Mouse (Mus musculus) right cerebral cortex, postnatal 36 days (tissue): ENCODE data around the gene 4931406C07Rik.

Experiments
- DNase-seq, 2 experiments: peaks; one replicate each; pipeline ENCODE4 v3.0.0; 2022; ENCODE audit warnings: low spot score in 2 of 2, mixed read lengths in 1 of 2

The 4931406C07Rik gene

DNA sequence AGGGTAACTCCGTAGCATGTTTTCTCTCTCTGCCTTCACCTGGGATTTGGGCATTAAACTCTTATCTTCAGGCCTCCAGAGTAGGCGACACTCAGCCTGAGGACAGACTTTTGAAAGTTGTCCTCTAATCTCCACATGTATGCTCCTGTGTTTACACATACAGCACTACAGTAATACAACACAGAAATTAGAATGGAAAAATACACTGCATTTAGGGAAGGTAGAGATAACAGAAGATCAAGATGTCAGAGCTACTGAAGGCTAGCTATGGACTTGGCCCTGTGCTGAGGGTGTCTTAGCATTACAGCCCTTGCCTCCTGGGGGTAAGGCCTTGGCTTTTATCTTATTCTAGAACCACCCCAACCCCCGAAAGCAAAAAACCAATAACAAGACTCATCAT lies 17.8 kb downstream of the 4931406C07Rik start:
- no peak for DNase-seq

DNA sequence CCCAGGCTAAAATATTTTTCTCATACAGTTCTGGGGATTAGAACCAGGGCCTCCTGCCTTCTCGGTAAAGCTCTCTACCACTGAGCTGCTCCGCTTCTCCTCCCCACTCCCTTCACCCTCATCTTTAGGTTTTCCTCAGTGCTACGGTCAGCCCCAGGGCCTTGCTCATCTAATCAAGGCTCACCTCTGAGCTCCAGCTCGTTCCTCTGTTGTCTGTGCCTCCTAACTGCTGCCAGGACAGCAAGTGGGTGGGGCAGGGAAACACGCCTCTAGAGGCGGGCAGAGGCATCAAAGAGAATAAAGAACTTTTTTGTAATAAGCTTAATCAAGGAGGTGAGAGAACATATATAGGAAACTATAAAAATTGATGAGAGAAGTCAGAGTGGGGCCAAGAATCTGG lies 18.4 kb downstream of the 4931406C07Rik start:
- DNase-seq, result no peak

DNA sequence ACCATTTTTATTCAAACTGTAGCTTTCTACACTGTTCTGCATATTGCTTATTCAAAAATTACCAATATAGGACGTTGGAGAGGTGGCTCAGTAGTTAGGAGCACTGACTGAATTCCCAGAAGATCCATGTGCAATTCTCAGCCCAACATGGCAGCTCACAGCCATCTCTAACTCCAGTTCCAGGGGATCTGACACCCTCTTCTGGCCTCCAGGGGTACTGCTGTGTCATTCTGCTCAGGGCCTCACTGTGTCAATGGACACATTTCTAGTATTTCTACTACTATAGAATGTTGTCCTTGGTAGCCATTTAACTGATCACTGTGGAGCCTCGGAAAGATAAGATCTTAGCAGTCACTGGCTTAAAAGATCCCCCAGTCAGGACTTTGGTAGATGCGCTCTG lies 20.8 kb downstream of the 4931406C07Rik start:
- no peak for DNase-seq

DNA sequence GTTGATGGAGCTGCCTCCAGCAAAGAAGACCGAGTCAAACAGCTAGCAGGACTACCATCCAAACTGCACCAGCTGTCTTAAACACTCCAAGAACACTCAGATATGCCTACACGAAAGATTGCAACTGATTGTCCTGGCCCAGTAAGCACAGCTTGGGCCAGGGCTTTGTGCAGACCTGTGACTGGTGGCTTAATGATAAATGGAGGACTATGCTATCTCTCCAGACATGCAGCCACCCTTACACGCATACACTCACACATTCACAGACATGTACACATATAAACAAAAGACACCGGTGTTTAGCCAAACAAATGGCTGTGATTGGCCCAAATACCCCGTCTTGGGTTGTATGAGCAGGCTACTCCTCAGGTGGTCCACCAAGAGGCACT lies 25.8 kb downstream of the 4931406C07Rik start:
- no peak for DNase-seq

DNA sequence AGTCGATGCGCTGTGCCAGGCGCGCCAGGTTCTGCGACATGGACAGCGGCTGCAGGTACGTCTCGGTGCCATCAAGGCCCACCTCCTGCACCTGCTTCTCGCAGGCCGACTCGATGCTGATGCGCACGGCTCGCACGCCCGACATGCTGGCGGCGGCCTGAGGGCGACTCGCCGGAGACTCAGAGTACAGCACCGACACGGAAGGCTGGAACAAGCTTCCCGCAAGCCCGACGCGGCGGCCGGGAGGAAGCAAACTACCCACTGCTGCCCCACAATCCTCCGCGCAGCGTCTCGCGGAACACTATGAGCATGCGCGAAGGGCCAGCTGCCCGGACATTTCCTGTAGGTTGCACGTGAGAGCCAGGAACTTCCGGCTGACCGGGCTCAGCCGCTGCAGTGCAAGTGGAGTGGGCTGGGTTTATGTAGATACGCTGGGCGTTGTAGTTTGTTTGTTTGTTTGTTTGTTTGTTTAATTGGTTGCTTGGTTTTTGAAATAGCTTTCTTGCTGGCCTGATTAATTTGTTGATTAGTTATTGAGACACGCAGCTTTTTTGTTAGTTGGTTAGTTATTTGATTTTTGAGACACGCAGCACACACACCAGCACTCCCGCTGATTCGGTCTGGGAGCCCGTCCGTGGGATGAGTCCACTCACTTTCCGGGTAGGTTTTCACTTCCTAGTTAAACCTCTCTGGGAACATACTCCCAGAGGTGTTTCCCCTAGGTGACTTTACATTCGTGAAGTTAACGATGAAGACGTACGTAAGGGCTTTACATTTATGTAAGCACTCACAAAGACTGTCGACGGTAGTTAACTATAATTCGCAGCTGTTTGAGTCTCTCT lies 26.4 kb downstream of the 4931406C07Rik start, which contains the start of gene Med17:
TSS of gene Med17 (minus strand) at position 283 of the 842 bp plus-strand sequence.
- DNase-seq, result peak; percentile 92 to 94

GRCm38 (mm10) chr9:15279139-15279648 lies 27.1 kb downstream of the 4931406C07Rik start:
- DNase-seq, result no peak

DNA sequence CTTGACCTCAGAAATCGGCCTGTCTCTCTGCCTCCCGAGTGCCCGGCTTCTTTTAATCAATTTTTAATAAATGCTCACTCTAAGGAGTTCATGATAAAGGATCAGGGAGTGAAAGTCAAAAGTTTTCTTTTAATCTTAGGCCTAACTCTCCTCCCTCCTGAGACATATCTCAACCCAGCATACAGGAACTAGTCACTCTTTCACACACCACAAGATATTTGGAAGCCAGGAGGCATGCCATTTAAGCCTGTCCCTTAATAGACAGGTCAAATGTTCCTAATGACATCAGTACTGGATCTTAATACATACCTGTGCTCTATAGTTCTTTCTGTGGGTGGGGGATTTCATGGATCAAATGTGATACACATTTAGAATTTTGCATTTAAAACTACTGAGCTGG lies 27.9 kb downstream of the 4931406C07Rik start:
- no peak for DNase-seq

- no peak for DNase-seq
Observed at GRCm38 (mm10) chr9:15276855-15277254, 29.4 kb downstream of the 4931406C07Rik start.

DNA sequence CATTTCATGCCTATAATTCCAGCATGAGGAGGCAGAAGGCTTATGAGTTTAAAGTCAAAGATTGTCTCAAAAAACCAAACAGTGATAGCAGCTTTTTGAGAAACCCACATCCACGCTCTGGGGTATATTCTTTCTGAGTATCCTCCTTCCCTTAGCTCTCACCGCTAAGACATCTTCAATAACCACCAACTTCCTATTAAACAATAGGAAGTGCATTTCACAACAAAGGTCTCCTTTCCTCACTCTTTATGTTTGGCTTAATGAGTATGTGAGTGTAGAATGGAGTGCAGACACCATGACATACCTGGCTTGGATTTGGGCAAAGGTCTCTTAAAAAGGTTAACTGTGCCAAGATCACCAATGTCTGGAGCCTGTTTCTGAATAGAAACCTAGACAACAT lies 32.3 kb downstream of the 4931406C07Rik start:
- no peak for DNase-seq

DNA sequence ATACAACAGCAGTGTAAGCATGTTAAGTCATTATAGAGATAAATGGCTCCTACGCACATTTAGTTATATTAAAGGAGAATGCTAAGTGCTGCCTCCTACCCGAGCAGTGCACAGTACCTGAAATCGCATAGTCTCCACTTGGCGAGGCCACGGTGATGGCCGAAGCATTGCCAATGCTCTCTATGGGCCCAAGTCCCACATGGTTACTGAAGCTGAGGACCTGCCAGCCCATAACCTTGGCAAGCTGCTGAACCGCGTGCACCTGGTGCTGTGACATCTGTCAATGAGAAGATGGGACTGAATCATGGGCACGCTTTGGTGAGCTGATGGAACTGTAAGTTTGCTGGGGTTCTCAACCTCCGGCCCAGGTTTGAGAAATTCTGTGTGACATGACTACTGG lies 42.8 kb downstream of the 4931406C07Rik start:
- DNase-seq, result no peak

- no peak for DNase-seq
Observed at GRCm38 (mm10) chr9:15261980-15262379, 44.3 kb downstream of the 4931406C07Rik start.

DNA sequence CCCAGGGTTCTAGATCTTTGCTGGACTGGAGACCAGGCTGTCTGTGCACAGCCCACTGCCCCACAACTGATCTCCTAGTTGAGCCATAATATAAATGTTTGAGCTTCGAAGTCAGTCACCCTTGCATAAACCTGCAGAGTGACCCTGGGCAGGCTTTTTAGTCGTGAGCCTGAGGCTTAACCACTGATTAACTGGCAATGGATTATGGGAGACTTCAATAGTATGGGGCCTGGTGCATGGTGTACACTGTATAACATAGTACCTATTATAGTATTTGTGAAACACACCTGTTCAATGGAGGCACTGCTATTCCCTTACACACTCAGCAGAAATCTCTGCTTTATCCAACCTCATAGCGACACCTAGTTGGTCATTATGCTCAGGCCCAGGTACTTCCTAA lies 50.0 kb downstream of the 4931406C07Rik start:
- no peak for DNase-seq

DNA sequence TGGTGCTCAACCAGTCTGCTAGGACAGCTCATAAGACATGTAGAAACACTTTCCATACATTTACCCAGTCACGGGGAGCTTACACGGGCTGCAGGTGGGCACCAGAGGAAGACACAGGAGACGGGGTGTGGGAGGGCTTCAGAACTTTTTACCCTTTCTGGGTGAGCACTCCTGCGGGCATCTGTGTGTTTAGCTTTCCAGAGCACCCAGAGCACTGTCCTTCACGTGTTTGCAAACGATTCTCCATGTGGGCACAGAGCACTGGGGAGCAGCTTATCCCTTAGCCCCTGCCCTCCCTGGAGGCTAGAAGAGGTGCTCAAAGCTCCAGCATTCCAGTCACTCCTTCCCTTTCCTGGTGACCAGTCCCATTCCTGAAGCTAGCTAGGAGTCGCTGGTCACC lies 51.7 kb downstream of the 4931406C07Rik start:
- no peak for DNase-seq

DNA sequence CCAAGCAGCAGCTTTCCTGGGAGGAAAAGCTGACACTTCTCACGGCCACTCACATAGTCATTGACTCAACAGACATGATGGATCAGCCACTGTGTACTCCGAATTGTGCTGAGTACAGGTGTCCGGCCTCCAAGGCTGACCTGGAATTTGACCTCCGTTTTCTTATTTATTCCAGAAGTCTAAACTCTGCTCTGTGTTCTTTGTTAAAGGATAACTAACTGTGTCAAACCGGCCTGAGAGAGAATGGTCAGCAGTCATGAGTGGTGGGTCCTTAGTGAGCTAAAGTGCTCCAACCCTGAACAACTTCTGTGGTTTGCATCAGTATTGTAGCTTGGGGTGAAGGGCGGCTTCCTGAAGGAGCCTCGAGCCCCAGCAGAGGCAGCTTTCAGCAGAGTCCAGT lies 54.1 kb downstream of the 4931406C07Rik start:
- no peak for DNase-seq

DNA sequence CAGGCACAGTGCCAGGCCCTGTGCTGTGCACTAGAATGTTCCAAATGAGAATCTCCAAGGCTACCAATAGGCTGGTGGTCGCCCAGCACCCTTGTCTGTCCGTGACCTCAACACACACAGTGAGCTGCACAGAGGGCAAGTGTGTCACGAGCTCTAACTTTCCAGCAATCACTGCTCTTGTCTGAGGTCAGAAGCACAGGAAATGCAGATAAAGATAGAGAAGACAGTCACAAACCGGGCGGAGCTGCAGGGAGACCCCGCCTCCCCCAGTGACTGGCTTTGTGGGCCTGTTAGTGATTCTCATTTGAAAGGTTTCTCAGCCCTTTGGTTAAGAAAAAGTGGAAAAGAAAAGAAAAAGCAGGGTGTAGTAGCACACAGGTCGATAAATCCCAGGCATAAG lies 55.9 kb downstream of the 4931406C07Rik start:
- DNase-seq, result no peak

DNA sequence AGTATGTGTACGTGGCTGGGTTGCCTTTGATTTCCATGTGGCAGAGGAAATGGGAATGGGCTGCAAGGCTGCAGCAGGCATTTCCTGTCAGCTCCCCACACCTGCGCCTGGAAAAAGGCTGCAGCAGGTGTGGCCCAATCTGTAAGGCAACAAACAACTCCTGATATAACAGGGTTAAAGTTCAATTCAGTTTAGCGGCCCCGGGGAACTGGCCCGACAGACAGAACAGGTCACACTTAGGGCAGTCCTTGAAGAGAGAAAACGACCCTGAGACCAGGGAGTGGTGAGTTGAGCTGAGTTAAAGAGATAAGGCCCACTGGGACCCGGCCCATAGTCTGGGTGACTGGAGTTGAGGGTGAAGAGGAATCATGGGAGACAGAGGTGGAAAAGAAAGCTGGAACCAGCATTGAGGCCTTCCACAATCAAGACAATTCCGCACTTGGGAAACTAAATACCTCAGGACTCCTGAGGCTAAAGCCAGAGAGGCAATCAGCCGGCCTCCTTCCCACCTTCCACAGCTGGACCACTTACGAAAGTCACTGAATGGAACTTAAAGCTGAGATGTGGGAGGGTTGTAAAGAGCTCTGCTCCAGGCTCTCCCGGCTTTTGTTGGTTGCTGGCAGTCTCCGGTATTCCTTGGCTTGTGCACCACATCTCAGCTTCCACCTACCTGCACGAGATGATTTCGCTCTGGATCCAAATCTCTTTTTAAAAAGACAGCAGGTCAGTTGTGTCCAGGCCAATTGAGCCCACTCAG lies 60.8 kb downstream of the 4931406C07Rik start:
- DNase-seq, result no peak

DNA sequence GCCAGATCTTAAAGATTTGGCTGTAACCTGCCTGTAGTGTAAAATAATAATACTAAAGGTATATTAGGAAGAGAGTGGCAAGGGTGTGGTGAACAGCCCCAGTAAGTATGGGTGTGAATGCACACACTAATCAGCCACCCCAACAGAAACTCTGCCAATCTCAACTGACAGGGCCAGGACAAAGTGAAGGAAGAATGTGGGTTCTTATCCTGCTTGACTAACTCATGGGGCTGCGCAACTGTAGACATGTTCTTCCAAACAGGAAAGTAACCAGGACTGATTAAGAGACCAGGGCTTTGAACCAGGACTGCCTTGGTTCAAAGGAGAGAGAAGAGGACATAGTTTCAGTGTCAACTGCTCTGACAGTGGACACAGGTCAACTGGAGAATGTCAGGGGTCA lies 64.1 kb downstream of the 4931406C07Rik start:
- no peak for DNase-seq

DNA sequence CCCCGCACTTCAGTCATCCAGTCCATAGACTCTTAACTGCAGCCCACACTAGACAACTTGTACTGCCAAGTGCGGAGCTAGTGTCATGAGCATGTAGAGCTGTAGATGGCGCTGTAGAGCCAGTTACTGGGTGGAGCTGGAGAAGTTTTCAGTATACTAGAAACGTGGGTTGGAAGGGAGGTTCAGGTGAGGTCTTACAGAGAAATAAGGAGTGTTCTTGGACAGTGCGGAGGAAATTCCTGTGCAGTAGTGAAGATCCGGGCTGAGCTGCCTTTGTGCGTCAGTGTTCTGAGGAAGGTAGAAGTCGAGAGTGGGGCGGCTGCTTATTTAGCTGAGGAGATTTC lies 64.7 kb downstream of the 4931406C07Rik start:
- DNase-seq, result no peak

- DNase-seq, result no peak
Observed at GRCm38 (mm10) chr9:15240863-15241595, 65.2 kb downstream of the 4931406C07Rik start.

DNA sequence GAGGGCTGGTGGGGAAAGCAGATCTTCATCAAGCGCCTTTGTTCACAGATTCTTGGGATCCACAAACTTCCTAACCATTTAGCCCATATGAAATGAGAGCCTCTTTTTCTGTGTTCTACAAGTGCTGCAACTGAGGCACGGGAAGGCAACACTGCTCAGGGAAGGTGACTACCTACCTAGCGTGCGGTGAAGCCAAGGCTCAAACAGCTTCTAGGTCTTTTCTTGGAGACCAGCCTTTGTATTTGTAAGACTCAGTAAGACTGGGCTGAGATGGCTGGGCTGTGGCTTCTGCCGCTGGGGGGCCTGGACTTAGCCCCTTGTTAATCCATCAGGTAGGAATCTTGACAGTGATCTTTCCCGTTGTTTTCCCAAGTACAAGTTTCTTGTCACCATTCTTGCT lies 66.2 kb downstream of the 4931406C07Rik start:
- no peak for DNase-seq

- DNase-seq, result peak; percentile 15 to 33
Observed at GRCm38 (mm10) chr9:15239042-15239925, 67.0 kb downstream of the 4931406C07Rik start, which contains the start of gene Vstm5. TSS of gene Vstm5 (plus strand) at chr9:15239045.
